Mouse (Mus musculus) adrenal gland, adult 10 weeks (tissue): ENCODE results near the gene Xpnpep1. TPM values are rescaled to one million over a fixed set of nuclear protein-coding genes. Genes with fewer than 3 reads are reported as not detected.

ENCODE experiments used
- polyA plus RNA-seq: library from polyadenylated mRNA; stranded (reverse); fragments of 350-450 nt; fragmentation: Illumina TruSeq; extraction: RNeasy Lipid Tissue Mini Kit (QIAGEN cat#74804); gene quantifications from one replicate; pipeline ENCODE4 v1.2.3, GENCODE M21; 2014; ENCODE audit warnings: low read depth, low replicate concordance

Xpnpep1 gene
- 26.4 TPM for polyA plus RNA-seq

GRCm38 (mm10) chr19:53040164-53041132, at the start of gene Xpnpep1:
Gene Xpnpep1 (minus strand): TSS chr19:53040214.

Other genes with a start within 250 kb of the Xpnpep1 start
- 53.9 TPM for gene Add3, start 100.2 kb upstream of the Xpnpep1 start, polyA plus RNA-seq